In genomic region chr4:86317916-86318542, GRCm38 (mm10) we compare ENCODE assay signal across 14 mouse cellular contexts.
DNase-seq lines count a peak whose midpoint lies in the region; ATAC-seq and TF ChIP-seq lines count a peak whose summit lies in the region.
"Had no signal": no experiment of that assay in that cellular context is flagged by ENCODE, and none has a peak within 500 bp of the region (broad histone marks: within the 10 kb centered on the region; RNA-seq: fewer than 3 reads in every experiment).

No protein-coding gene starts in this region.

- no peaks in the 10 kb centered on the region for H3K9me3 ChIP-seq in forebrain, embryonic 14.5 days (replicated peaks; ENCODE audit: control insufficient read depth, low read length)
- no peaks in the 10 kb centered on the region for H3K9me3 ChIP-seq in forebrain, embryonic 10.5 days
- no peaks in the 10 kb centered on the region for H3K9me3 ChIP-seq in intestine, embryonic 14.5 days (ENCODE audit: control insufficient read depth, low read length)
- H3K9me3 ChIP-seq in intestine, postnatal 0 days (ENCODE audit: control insufficient read depth), result no peaks in the 10 kb centered on the region
- H3K9me3 ChIP-seq: limb, embryonic 13.5 days; midbrain, embryonic 15.5 days; neural tube, embryonic 12.5 days had no signal

- no peak overlapping the region for H3K9ac ChIP-seq in forebrain, embryonic 14.5 days (ENCODE audit: low read length)
- H3K9ac ChIP-seq in intestine, embryonic 14.5 days (ENCODE audit: low read length), result no peak overlapping the region
- no peak overlapping the region for H3K9ac ChIP-seq in intestine, postnatal 0 days (ENCODE audit: low read depth, low read length)
- H3K9ac ChIP-seq: limb, embryonic 13.5 days; midbrain, embryonic 15.5 days; neural tube, embryonic 12.5 days had no signal

- H3K4me2 ChIP-seq in forebrain, embryonic 14.5 days (ENCODE audit: low read length), result no peak overlapping the region
- no peak overlapping the region for H3K4me2 ChIP-seq in intestine, embryonic 14.5 days (ENCODE audit: low read length)
- H3K4me2 ChIP-seq in intestine, postnatal 0 days (replicated peaks; ENCODE audit: low read depth), result no peak overlapping the region
- H3K4me2 ChIP-seq: limb, embryonic 13.5 days; midbrain, embryonic 15.5 days; neural tube, embryonic 12.5 days had no signal

- TF ChIP-seq CTCF in intestine, postnatal 0 days (IDR thresholded peaks at IDR 0.05; ENCODE audit: low read depth), result no peak

- WGBS in forebrain, embryonic 14.5 days, result 75% methylated on average over 3 of the region's 3 CpGs
- 81% methylated on average over 3 of the region's 3 CpGs for WGBS in forebrain, embryonic 10.5 days
- 69% methylated on average over 3 of the region's 3 CpGs for WGBS in intestine, embryonic 14.5 days
- WGBS in intestine, postnatal 0 days, result 59% methylated on average over 3 of the region's 3 CpGs

- H3K27ac ChIP-seq in forebrain, embryonic 14.5 days (ENCODE audit: low read depth, low read length), result no peak overlapping the region
- no peak overlapping the region for H3K27ac ChIP-seq in forebrain, embryonic 10.5 days
- H3K27ac ChIP-seq in intestine, embryonic 14.5 days (ENCODE audit: low read depth), result 0 out of 2 replicates have a peak overlapping the region, but pooled peaks have one; percentile 16
- no peak overlapping the region for H3K27ac ChIP-seq in intestine, postnatal 0 days (ENCODE audit: low read depth, low read length)
- H3K27ac ChIP-seq: limb, embryonic 13.5 days; midbrain, embryonic 15.5 days; neural tube, embryonic 12.5 days had no signal

- intact Hi-C loops in heart, postnatal 10 days (cut with DNase I), result no loop called here

- no peaks in the 10 kb centered on the region for H3K27me3 ChIP-seq in forebrain, embryonic 14.5 days (replicated peaks; ENCODE audit: control insufficient read depth, insufficient read depth, low read length)
- H3K27me3 ChIP-seq in forebrain, embryonic 10.5 days (ENCODE audit: poor library complexity, severe bottlenecking), result no peaks in the 10 kb centered on the region
- no peaks in the 10 kb centered on the region for H3K27me3 ChIP-seq in intestine, embryonic 14.5 days (replicated peaks; ENCODE audit: control insufficient read depth, insufficient read depth, low read length)
- no peaks in the 10 kb centered on the region for H3K27me3 ChIP-seq in intestine, postnatal 0 days (replicated peaks; ENCODE audit: control insufficient read depth, insufficient read depth, low read length)
- H3K27me3 ChIP-seq: limb, embryonic 13.5 days; midbrain, embryonic 15.5 days; neural tube, embryonic 12.5 days had no signal

- H3K36me3 ChIP-seq in forebrain, embryonic 14.5 days (ENCODE audit: control insufficient read depth, insufficient read depth, low read length), result no peaks in the 10 kb centered on the region
- H3K36me3 ChIP-seq in forebrain, embryonic 10.5 days (replicated peaks), result no peaks in the 10 kb centered on the region
- H3K36me3 ChIP-seq in intestine, embryonic 14.5 days (ENCODE audit: control insufficient read depth, insufficient read depth, low read length), result no peaks in the 10 kb centered on the region
- no peaks in the 10 kb centered on the region for H3K36me3 ChIP-seq in intestine, postnatal 0 days (ENCODE audit: control insufficient read depth, insufficient read depth)
- H3K36me3 ChIP-seq: midbrain, embryonic 15.5 days; neural tube, embryonic 12.5 days had no signal

- no peak overlapping the region for H3K4me3 ChIP-seq in forebrain, embryonic 14.5 days (ENCODE audit: low read depth, low read length)
- no peak overlapping the region for H3K4me3 ChIP-seq in forebrain, embryonic 10.5 days
- H3K4me3 ChIP-seq in intestine, embryonic 14.5 days (ENCODE audit: low read depth, low read length), result no peak overlapping the region
- no peak overlapping the region for H3K4me3 ChIP-seq in intestine, postnatal 0 days (ENCODE audit: low read depth, low read length)
- H3K4me3 ChIP-seq: limb, embryonic 13.5 days; midbrain, embryonic 15.5 days; neural tube, embryonic 12.5 days had no signal

- ATAC-seq in forebrain, embryonic 14.5 days, result peak; percentile 26; the same call in 1 of the 2 replicates
- ATAC-seq in intestine, embryonic 14.5 days (replicated peaks; ENCODE audit: low FRiP score, low TSS enrichment, low read depth), result no peak
- no peak for ATAC-seq in intestine, postnatal 0 days
- ATAC-seq: activated CD4-positive, CD25-positive, alpha-beta regulatory T cell, adult 4 months; midbrain, embryonic 15.5 days had no signal

- no peaks in the 10 kb centered on the region for H3K4me1 ChIP-seq in forebrain, embryonic 14.5 days (ENCODE audit: control insufficient read depth, insufficient read depth, low read length)
- no peaks in the 10 kb centered on the region for H3K4me1 ChIP-seq in forebrain, embryonic 10.5 days
- H3K4me1 ChIP-seq in intestine, embryonic 14.5 days (replicated peaks; ENCODE audit: control insufficient read depth, insufficient read depth, low read length), result peaks cover 14% of the 10 kb centered on the region; the same call in 1 of the 2 replicates
- H3K4me1 ChIP-seq in intestine, postnatal 0 days (replicated peaks; ENCODE audit: control insufficient read depth, insufficient read depth, low read length), result no peaks in the 10 kb centered on the region
- H3K4me1 ChIP-seq: midbrain, embryonic 15.5 days; neural tube, embryonic 12.5 days had no signal

- peak; percentile 38 for DNase-seq in forebrain, embryonic 14.5 days (ENCODE audit: low spot score)
- no peak for DNase-seq in forebrain, embryonic 10.5 days (ENCODE audit: extremely low spot score, low spot score)
- no peak for DNase-seq in intestine, embryonic 14.5 days (ENCODE audit: low spot score)
- DNase-seq in Muller cell, postnatal 12 days (ENCODE audit: inconsistent ontology term), result peak; percentile 84
- peak; percentile 31 to 33 for DNase-seq in heart, postnatal 10 days
- no peak for DNase-seq in left cerebral cortex, adult 8-10 months (ENCODE audit: low spot score in 2 of 2)
- DNase-seq in layer of hippocampus, adult 8-10 months (ENCODE audit: low spot score in 2 of 2), result no peak
- DNase-seq: cerebellum, adult 11 months; embryo, embryonic 11 days had no signal

Comparison
In these comparisons a context has a peak if more than half of its experiments do, and no peak if none do; other contexts are left out.
1. DNase-seq: peak in forebrain, embryonic 14.5 days (single experiment), Muller cell, postnatal 12 days (single experiment) and heart, postnatal 10 days (2 of 2); none in forebrain, embryonic 10.5 days (single experiment), intestine, embryonic 14.5 days (single experiment), left cerebral cortex, adult 8-10 months (0 of 2) and layer of hippocampus, adult 8-10 months (0 of 2).